Mouse (Mus musculus): ENCODE measurements at regions not wholly inside any gene's neighbourhood (a gene's known extent, or its start where the extent isn't known, plus 50 kb on each side); places are given as distances from the start of the nearest gene placed in this dataset.

DNA sequence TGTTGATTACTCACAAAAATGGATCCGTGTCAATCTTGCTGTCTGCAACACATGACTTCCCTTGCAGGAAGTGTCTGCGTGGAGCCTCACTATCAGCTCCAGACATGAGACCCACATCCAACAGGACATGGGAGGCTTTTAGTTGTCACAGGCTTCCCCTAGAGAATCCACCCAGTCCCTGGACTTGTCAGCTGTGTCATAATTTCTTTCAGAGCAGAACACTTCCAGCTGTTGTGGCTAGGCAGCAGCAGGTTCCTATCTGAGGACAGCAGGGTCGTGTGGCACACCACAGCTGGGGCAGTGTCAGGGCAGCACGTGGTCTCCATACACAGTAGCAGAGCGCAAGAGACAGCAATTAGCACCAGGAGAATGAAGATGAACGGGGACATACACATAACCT, 161.8 kb upstream of the Tcf21 start:
- intact Hi-C loops (cut with DNase I) = no loop called here
- DNase-seq = no peak
- no peak overlapping the region for H3K4me3 ChIP-seq
- no peak for TF ChIP-seq CTCF (IDR thresholded peaks at IDR 0.05)
- no peak overlapping the region for H3K27ac ChIP-seq

DNA sequence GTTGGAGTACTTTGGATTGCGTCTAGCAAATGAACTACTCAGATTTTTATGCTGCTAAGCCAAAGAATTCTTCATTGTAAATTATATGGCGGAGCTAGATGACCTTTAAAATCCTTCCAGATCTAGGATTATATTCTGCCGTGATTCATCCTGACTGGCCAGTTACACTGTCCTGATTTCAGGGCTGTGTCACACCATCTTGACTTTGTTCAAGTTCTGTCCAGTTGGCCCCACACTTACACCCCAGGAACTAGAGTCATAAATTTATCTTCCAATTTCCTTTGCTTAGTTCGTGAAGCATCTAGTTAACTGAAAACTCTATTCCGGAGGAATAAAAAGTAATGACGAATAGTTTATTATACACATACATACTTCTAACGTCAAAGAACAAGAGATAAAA, 158.5 kb upstream of the Tcf21 start:
- H3K4me3 ChIP-seq = no peak overlapping the region
- H3K27ac ChIP-seq = no peak overlapping the region
- intact Hi-C loops (cut with DNase I) = no loop called here
- TF ChIP-seq CTCF (IDR thresholded peaks at IDR 0.05) = no peak
- no peak for DNase-seq

DNA sequence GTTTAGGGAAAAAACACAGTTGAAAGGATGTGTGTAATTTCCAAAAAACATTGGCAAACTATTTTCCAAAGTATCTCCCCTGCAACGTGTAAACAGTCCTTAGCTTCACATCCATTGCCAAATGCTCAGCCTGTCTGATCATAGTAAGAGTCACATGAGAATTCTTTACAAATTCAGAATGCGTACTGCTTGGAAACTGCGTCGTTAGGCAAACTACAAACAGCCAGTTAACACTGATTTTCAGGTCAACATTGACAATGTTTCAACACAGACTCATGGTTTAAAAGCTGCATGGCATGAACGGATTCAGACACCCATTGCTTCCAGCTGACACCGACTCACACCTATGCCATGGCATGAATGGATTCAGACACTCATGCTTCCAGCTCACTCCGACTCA, 137.0 kb upstream of the Tcf21 start:
- intact Hi-C loops (cut with DNase I) = no loop called here
- TF ChIP-seq CTCF (IDR thresholded peaks at IDR 0.05) = no peak
- Histone ChIP-seq H3K4me3 (no peak overlapping the region), H3K27ac (no peak overlapping the region)
- no peak for DNase-seq

DNA sequence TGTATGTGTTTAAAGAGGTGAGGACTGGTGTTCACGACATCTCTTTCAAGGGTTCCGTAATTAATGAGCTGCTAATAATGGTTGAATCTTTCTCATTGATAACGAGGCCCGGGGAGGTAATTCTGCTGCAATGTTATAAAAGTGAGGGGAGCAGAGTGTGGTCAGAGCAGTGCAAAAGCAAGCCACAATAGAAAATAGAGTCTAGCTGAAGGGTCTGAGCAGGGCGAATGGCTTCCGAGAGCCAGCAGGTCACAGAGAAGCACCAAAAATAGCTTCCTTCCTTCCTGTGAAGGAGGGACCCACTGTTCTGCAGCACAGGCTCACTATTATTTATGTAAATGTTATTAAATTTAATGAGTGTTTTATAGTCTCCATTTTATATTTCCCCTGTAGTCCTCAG, 133.3 kb upstream of the Tcf21 start:
- H3K27ac ChIP-seq = no peak overlapping the region
- no peak overlapping the region for H3K4me3 ChIP-seq
- intact Hi-C loops (cut with DNase I) = no loop called here
- DNase-seq = no peak
- TF ChIP-seq CTCF (IDR thresholded peaks at IDR 0.05) = no peak

DNA sequence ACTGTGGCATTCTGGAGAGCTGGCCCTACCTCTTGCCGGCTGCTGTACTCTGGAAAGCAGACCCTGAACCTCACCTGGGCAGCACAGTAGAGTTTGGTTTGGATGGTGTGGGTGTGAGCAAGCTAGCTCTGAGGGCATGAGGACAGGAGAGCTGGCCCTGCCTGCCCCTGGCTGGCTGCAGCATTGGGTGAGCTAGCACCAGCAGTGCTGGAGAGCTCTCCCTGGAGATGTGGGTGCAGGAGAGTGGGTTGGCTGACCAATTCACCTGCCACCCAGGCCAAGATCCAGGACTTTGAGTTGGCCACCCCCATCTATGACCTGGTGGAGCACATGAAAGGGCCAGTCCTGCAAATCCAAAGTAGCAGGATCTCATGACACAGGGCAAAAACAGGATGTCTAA, 124.3 kb upstream of the Tcf21 start:
- DNase-seq = no peak
- Histone ChIP-seq H3K27ac (no peak overlapping the region), H3K4me3 (no peak overlapping the region)
- intact Hi-C loops (cut with DNase I) = no loop called here
- TF ChIP-seq CTCF (IDR thresholded peaks at IDR 0.05) = no peak

DNA sequence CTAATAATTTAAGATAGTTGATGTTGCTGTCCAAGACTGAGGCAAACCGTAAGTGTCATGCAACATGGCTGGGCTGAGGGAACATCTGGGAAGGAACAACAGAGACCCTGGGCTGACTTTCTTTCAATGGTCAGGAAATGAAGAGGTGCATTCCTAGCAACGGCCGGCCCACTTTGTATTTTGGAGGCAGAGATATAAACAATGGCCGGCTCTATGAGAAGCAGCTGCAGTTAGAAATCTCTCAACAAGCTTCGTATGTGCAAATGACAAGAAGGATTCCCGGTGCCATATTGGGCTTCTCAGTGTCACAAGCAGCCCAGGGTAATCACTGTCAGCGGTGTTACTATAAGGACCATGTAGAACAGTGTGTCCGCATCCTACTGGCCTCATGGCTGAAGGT, 108.0 kb upstream of the Tcf21 start:
- Histone ChIP-seq H3K27ac (no peak overlapping the region), H3K4me3 (no peak overlapping the region)
- intact Hi-C loops (cut with DNase I) = no loop called here
- no peak for DNase-seq
- no peak for TF ChIP-seq CTCF (IDR thresholded peaks at IDR 0.05)

DNA sequence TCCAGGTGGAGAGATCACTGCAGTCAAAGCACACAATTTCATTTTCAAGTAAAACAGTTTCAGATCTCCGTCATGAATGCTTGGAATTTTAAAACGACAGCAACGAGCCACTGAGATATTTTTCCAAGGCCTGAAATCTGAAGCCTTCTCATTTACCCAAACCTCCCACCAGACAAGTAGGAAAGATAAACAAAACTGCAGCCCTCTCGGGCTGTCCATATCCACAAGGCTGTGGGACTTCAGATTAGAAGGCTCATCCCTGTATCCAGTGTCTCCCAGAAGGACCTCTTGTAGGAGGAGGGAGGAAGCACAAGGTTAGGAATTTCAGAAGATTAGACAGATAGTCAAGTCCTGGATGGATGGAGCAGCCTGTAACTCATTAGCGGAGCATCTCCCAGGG, 106.1 kb upstream of the Tcf21 start:
- intact Hi-C loops (cut with DNase I) = no loop called here
- no peak for DNase-seq
- Histone ChIP-seq H3K27ac (no peak overlapping the region), H3K4me3 (no peak overlapping the region)
- TF ChIP-seq CTCF (IDR thresholded peaks at IDR 0.05) = no peak

DNA sequence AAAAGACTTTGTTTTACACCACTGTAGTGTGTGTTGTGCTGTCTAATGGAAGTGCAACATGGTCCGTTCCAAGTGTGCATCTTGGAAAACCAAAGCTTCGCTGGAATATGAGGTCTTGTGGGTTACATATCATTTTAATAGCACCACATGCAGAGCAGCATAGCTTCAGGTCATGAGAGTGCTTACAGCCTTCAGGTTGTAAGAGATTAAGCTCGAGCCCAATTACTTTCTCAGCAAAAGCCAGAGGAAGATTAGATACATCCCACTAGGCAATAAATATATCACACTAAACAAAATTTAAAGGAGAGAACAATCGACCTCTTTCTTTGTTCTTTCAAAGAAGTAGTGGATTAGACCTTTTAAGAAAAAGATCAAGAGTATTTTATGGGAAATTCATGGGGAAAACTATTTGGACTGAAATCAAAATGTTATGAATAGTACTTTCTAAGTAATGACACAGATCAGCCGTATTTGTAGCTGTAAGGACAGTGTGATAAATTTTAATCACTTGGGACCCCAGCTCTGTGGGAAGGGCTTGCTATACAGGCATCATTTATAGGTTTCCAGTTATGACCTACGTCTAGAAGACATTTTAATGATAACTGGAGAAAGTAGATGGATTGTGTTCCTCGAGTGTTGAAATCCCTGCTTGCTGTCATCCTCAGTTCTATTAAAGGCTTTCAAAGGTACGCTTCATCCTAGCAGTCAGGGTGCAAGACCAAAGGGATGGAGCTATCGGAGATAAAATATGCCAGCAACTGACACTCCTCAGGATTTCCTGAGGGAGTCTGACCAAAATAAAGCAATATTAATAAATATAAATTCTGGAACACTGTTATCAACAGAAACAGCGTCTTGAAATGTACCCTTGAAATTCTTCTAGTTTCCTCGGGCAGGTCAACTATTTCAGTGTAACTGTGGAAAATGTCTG, 101.3 kb upstream of the Tcf21 start:
- H3K27ac ChIP-seq = no peak overlapping the region
- DNase-seq = no peak
- no peak overlapping the region for H3K4me3 ChIP-seq
- intact Hi-C loops (cut with DNase I) = no loop called here
- TF ChIP-seq CTCF (IDR thresholded peaks at IDR 0.05) = no peak

DNA sequence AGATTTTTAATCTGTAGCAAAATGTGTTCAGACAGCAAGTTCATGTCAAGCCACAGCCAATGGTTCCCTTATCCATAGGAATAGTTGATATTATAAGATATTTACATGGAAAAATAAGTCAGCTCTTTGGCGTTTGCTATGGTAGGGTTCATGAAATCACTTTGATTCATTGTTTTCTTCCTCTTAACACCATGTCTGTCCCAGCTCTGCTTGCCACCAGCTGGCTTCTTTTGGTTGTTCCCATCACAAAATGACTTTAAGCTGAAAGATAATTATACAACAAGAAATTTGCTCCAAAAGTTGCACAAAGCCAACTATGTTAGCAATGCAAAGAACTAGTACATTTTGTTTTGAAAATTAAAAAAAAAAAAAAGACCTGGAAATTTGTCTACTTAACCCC, 99.9 kb upstream of the Tcf21 start:
- no peak for TF ChIP-seq CTCF (IDR thresholded peaks at IDR 0.05)
- intact Hi-C loops (cut with DNase I) = no loop called here
- DNase-seq = no peak
- H3K27ac ChIP-seq = no peak overlapping the region
- no peak overlapping the region for H3K4me3 ChIP-seq

DNA sequence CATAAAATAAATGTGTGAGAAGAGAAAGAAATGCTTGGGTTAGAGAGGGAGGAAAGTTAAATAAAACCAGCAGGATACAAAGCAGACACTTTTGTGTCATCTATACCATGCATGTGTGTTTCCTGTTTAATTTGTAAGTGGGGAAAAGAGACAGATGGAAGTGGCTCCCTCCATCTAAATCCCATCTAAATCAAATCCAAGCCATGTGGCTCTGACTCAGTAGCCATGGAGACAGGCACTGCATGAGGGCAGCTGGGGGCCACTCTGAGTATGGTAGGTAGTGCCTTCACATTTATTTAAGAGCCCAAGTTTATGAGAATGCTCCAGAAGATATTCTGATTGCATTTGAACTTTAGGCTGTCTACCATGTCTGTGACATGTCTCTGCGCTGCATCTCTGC, 97.8 kb upstream of the Tcf21 start:
- TF ChIP-seq CTCF (IDR thresholded peaks at IDR 0.05) = no peak
- no peak for DNase-seq
- Histone ChIP-seq H3K4me3 (no peak overlapping the region), H3K27ac (no peak overlapping the region)
- intact Hi-C loops (cut with DNase I) = no loop called here

DNA sequence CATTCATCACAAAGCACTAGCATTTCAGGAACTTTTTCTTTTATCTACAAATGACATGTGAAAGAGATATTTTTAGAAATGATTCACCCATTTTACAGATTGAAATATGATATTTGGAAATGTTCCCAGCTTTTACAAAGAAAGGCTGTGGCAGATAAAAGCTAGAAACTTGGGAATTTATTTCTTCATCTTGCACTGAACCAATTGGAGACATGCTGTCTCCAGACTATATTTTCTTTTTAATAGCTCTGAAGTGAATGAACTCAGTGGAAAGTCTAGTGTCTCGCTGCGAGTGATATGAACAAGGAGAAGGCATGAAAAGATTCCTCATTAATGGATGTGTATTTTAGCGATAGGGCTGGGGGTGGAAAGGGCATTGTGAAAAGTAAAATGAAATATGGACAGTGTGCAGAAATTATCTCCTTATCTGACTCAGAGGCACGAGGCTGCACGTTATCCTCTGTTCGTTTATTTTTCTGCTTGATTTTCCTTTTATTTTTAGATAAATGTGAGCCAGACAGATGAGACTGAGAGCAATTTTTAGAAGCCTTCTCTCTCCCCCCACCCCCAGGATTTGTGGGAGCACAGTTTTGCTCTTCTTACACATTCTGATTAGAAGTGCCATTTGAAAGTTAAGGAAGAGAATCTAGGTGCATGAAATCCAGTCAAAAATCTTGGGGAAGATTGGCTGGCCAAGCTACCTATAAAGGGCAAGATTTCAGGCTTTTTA, 96.0 kb upstream of the Tcf21 start:
- no peak overlapping the region for H3K4me3 ChIP-seq
- no peak for DNase-seq
- intact Hi-C loops (cut with DNase I) = no loop called here
- H3K27ac ChIP-seq = no peak overlapping the region
- no peak for TF ChIP-seq CTCF (IDR thresholded peaks at IDR 0.05)

DNA sequence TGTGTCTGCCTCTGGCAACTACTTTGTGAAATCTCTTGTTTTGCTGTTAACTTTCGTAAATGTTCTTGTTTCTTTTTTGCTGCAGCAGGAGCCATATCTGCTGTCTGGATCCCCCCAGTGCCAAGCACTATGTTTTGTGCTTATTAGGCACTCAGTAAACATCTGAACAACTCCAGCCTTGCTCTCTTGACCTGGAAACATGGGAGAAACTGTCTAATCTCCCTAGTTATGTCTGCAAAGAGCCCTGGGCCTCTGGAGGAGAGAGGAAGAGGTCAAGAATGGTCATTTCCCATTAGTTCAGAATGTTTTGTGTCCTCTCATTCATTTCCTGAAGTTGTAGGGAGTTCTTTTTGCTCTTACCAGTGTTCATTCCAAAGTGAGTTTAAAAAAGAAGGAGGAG, 93.1 kb upstream of the Tcf21 start:
- DNase-seq = no peak
- Histone ChIP-seq H3K4me3 (no peak overlapping the region), H3K27ac (no peak overlapping the region)
- intact Hi-C loops (cut with DNase I) = no loop called here
- TF ChIP-seq CTCF (IDR thresholded peaks at IDR 0.05) = no peak

DNA sequence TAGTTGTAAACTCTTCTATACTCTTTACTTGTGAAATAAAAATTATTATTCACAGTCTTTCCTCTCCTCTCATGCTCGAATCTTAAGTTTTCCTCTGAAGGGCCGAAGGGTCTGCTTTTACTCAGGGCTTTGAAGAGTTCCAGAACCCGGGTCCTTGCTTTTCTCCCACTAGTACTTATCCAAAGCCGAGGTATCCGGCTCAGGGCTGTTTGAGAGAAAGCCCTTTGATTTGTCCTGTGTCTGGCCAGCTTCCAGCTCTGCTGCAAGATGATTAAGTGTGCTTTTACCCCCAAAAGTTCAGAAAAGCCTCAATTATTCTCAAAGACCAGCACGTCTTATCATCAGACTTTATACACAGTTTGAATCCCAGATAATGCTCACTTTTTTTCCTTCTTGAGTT, 88.7 kb upstream of the Tcf21 start:
- no peak for DNase-seq
- Histone ChIP-seq H3K27ac (no peak overlapping the region), H3K4me3 (no peak overlapping the region)
- intact Hi-C loops (cut with DNase I) = no loop called here
- TF ChIP-seq CTCF (IDR thresholded peaks at IDR 0.05) = no peak

DNA sequence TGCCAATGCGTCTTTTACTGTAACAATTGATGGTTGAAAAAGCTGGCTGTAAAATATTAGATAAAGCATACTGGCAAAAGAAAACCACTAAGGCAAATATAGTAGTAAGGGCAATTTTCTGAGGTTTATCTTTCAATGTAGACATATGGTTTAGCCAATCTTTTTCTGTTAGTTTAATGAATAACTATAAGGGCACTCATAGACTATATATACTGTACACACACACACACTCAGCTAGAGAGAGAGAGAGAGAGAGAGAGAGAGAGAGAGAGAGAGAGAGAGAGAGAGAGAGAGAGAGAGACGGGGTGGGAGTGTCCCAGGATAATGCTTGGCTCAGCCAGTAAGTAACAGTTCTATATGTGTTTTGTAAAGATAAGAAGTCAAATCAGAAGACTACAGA, 85.3 kb upstream of the Tcf21 start:
- no peak for DNase-seq
- no peak for TF ChIP-seq CTCF (IDR thresholded peaks at IDR 0.05)
- intact Hi-C loops (cut with DNase I) = no loop called here
- H3K4me3 ChIP-seq = no peak overlapping the region
- no peak overlapping the region for H3K27ac ChIP-seq

Data from gastrocnemius, adult 2 months (tissue).